Mouse (Mus musculus): ENCODE data around the gene Lypd6. TPM values are rescaled to one million over a fixed set of nuclear protein-coding genes. Genes with fewer than 3 reads are reported as not detected.
A peak's percentile ranks its signal among the peaks of the same experiment; 100 is the strongest.

The Lypd6 gene
- total RNA-seq (2021): 1 to 10 TPM in 1 of 2 experiments, under 1 TPM in 1; 0.40 to 2.4 TPM
- long read RNA-seq, experiment 1: 0 reads
- long read RNA-seq, experiment 2, partial matches to known transcripts: 2 of 2 reads
- long read RNA-seq, experiment 2, other reads (novel, unspliced or antisense): 0 of 2 reads

GRCm38 (mm10) chr2:50066246-50066967 lies at the start of gene Lypd6:
Gene Lypd6 (plus strand): TSS chr2:50066429.
- peak; percentile 66 for DNase-seq

GRCm38 (mm10) chr2:50019477-50019876 lies 46.8 kb upstream of the Lypd6 start:
- DNase-seq: no peak

- DNase-seq: no peak
Measured at GRCm38 (mm10) chr2:50025549-50025948, 40.7 kb upstream of the Lypd6 start.

- DNase-seq: no peak
Measured at GRCm38 (mm10) chr2:50028930-50029329, 37.3 kb upstream of the Lypd6 start.

- no peak for DNase-seq
Measured at GRCm38 (mm10) chr2:50044170-50044870, 21.9 kb upstream of the Lypd6 start.

GRCm38 (mm10) chr2:50044871-50045470 lies 21.3 kb upstream of the Lypd6 start:
- no peak for DNase-seq

- DNase-seq: no peak
Measured at GRCm38 (mm10) chr2:50045841-50046240, 20.4 kb upstream of the Lypd6 start.

GRCm38 (mm10) chr2:50048442-50048841 lies 17.8 kb upstream of the Lypd6 start:
- DNase-seq: no peak

GRCm38 (mm10) chr2:50053893-50054292 lies 12.3 kb upstream of the Lypd6 start:
- DNase-seq: no peak

- peak; percentile 7 for DNase-seq
Measured at GRCm38 (mm10) chr2:50065902-50066245, 355 bp upstream of the Lypd6 start.

- no peak for DNase-seq
Measured at GRCm38 (mm10) chr2:50066968-50067315, 713 bp downstream of the Lypd6 start.

GRCm38 (mm10) chr2:50069571-50070295 lies 3.5 kb downstream of the Lypd6 start:
- no peak for DNase-seq

GRCm38 (mm10) chr2:50072158-50072557 lies 5.9 kb downstream of the Lypd6 start:
- DNase-seq: no peak

- DNase-seq: no peak
Measured at GRCm38 (mm10) chr2:50084746-50085145, 18.5 kb downstream of the Lypd6 start.

GRCm38 (mm10) chr2:50087761-50088160 lies 21.5 kb downstream of the Lypd6 start:
- DNase-seq: no peak

- no peak for DNase-seq
Measured at GRCm38 (mm10) chr2:50096336-50096735, 30.1 kb downstream of the Lypd6 start.

GRCm38 (mm10) chr2:50100364-50101151 lies 34.3 kb downstream of the Lypd6 start:
- no peak for DNase-seq

- no peak for DNase-seq
Measured at GRCm38 (mm10) chr2:50101152-50101450, 34.9 kb downstream of the Lypd6 start.

- no peak for DNase-seq
Measured at GRCm38 (mm10) chr2:50103850-50104503, 37.7 kb downstream of the Lypd6 start.

- no peak for DNase-seq
Measured at GRCm38 (mm10) chr2:50105590-50105989, 39.4 kb downstream of the Lypd6 start.

- DNase-seq: no peak
Measured at GRCm38 (mm10) chr2:50105992-50106391, 39.8 kb downstream of the Lypd6 start.
